Mouse (Mus musculus) stomach, postnatal 0 days (tissue): ENCODE measurements at regions not wholly inside any gene's neighbourhood (a gene's known extent, or its start where the extent isn't known, plus 50 kb on each side); places are given as distances from the start of the nearest gene placed in this dataset.

Source experiments
- CTCF ChIP-seq: IDR thresholded peaks from 2 replicates; pipeline ENCODE4 v1.5.1; 2016; ENCODE audit warnings: antibody characterized with exemption, low read depth, mild to moderate bottlenecking, moderate library complexity
- EP300 ChIP-seq: optimal IDR thresholded peaks from 2 replicates; pipeline ENCODE3; 2016; ENCODE audit warnings: antibody characterized with exemption

- TF ChIP-seq CTCF (no peak), EP300 (no peak)
Measured at GRCm38 (mm10) chr15:86576666-86577065, 362.4 kb downstream of the Tbc1d22a start.
